Mouse (Mus musculus): ENCODE results near the gene Fxr2.

DNA sequence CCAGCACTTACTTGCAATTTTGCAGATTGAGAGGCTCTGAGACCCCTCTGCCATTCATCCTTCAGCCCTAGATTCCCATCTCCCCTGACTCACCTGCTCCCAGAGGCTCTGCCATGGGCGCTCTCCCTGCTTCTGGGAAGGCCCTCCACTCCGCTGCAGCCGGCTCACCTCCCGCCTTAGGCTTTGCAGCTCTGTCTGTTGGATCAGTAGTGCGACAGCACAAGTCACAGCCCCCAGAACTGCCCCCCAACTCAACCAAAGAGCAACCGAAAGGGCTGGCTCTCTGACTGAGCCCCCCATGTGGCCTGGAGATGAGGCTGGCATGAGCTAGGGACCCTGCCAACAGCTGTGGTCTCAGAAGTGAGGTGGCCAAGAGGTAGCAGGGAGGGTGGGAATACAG, 52.1 kb downstream of the Fxr2 start:
- TF ChIP-seq GATA1 (IDR thresholded peaks at IDR 0.05; ENCODE audit: low read length): no peak
- TF ChIP-seq TAL1 (IDR thresholded peaks at IDR 0.05; ENCODE audit: low read length): no peak
